Mouse (Mus musculus): ENCODE results near the gene Lmna. TPM values are rescaled to one million over a fixed set of nuclear protein-coding genes. Genes with fewer than 3 reads are reported as not detected.
A peak's percentile ranks its signal among the peaks of the same experiment; 100 is the strongest.

The Lmna gene
- polyA plus RNA-seq, 1 experiment: 51.4 TPM

DNA sequence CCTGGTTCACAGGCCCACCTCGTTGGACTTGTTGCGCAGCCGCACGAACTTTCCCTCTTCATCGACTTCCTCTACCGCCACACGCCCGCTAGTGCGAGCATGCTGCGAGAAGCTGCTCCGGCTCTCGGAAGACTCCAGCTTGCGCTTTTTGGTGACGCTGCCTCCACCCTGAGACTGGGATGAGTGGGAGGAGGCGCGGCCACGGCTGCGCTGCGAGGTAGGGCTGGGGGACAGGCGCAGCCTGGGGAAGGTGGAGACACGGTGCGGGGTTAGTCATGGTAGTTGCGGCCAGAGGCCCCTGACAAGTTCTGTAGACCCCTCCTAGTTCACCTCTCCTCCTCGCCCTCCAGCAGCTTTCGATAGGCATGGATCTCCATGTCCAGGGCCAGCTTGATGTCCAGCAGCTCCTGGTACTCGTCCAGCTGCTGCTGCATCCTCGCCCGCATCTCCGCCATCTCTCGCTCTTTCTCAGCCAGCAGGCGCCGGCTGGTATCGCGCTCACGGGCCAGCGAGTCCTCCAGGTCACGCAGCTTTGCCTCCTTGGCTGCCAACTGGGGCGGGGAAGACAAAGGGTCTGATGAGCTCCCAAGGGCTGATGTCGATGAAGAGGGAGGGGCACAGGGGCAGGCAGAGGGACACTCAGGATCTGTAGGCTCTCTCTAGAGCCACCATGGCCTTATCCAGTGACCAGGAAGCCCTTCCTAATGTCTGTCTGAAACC is 25.0 kb downstream of the Lmna start:
- Histone ChIP-seq H3K4me3 (replicated peaks; ENCODE audit: insufficient read depth, low read depth, low read length) (no peak overlapping the region), H3K27ac (ENCODE audit: insufficient read depth, low read length) (no peak overlapping the region), H3K27me3 (ENCODE audit: control insufficient read depth, insufficient read depth, low read length) (no peaks in the 10 kb centered on the region), H3K4me1 (ENCODE audit: control insufficient read depth, insufficient read depth, low read length) (0 out of 2 replicates have a peak, but pooled peaks cover 3% of the 10 kb centered on the region)
- DNase-seq: no peak
- TF ChIP-seq CTCF (IDR thresholded peaks at IDR 0.05; ENCODE audit: borderline replicate concordance, insufficient read depth, low read depth, low read length) (no peak), POLR2A (IDR thresholded peaks at IDR 0.05; ENCODE audit: borderline replicate concordance, insufficient read depth, low read length) (no peak)
- 56% methylated on average over 39 of the region's 39 CpGs for WGBS

DNA sequence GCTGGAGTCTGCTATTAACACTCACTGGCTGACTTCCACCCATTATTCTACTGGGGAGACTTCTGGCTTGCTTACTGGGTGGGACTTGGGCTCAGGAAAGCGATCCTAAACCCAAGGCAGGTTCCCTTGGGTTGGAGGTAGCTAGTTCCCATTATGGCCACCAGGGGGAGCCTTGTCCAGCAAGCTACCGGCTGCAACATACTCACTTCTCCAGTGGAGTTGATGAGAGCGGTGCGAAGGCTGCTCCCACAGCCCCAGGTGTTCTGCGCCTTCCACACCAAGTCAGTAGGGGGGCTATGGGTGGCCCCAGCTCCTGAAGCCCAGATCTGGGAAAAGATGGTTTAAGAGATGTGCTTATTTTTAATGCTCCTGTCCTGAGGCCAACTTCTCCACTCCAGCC is 26.1 kb downstream of the Lmna start:
- H3K27ac ChIP-seq (ENCODE audit: insufficient read depth, low read length): no peak overlapping the region
- 6% methylated on average over 5 of the region's 5 CpGs for WGBS

DNA sequence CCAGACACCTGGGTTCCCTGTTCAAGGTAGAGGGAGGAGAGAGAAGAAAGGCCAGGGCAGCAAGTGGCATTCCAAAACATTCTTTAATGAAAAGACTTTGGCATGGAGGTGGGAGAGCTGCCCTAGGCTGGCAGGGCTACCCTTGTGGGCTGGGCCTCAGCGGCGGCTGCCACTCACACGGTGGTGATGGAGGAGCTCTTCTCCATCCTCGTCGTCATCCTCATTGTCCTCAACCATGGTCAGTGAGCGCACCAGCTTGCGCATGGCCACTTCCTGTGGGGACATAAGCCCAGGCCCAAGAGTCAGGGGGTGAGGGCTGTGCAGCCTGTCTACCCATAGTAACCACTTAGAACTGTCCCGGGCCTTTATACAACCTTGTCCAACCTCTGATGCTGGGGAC is 26.6 kb downstream of the Lmna start:
- Histone ChIP-seq H3K27ac (ENCODE audit: insufficient read depth, low read length) (no peak overlapping the region), H3K4me3 (replicated peaks; ENCODE audit: insufficient read depth, low read depth, low read length) (no peak overlapping the region), H3K27me3 (ENCODE audit: control insufficient read depth, insufficient read depth, low read length) (no peaks in the 10 kb centered on the region), H3K4me1 (ENCODE audit: control insufficient read depth, insufficient read depth, low read length) (0 out of 2 replicates have a peak, but pooled peaks cover 3% of the 10 kb centered on the region)
- TF ChIP-seq CTCF (IDR thresholded peaks at IDR 0.05; ENCODE audit: borderline replicate concordance, insufficient read depth, low read depth, low read length) (no peak), POLR2A (IDR thresholded peaks at IDR 0.05; ENCODE audit: borderline replicate concordance, insufficient read depth, low read length) (no peak)
- no peak for DNase-seq
- 61% methylated on average over 8 of the region's 8 CpGs for WGBS

More for the DNA sequence above, 26.1 kb downstream of the Lmna start:
- Histone ChIP-seq H3K4me1 (ENCODE audit: control insufficient read depth, insufficient read depth, low read length) (0 out of 2 replicates have a peak, but pooled peaks cover 3% of the 10 kb centered on the region), H3K27me3 (ENCODE audit: control insufficient read depth, insufficient read depth, low read length) (no peaks in the 10 kb centered on the region), H3K4me3 (replicated peaks; ENCODE audit: insufficient read depth, low read depth, low read length) (no peak overlapping the region)
- TF ChIP-seq POLR2A (IDR thresholded peaks at IDR 0.05; ENCODE audit: borderline replicate concordance, insufficient read depth, low read length): no peak
- peak; percentile 93 for TF ChIP-seq CTCF (IDR thresholded peaks at IDR 0.05; ENCODE audit: borderline replicate concordance, insufficient read depth, low read depth, low read length)
- peak; percentile 65 to 82 for DNase-seq

DNA sequence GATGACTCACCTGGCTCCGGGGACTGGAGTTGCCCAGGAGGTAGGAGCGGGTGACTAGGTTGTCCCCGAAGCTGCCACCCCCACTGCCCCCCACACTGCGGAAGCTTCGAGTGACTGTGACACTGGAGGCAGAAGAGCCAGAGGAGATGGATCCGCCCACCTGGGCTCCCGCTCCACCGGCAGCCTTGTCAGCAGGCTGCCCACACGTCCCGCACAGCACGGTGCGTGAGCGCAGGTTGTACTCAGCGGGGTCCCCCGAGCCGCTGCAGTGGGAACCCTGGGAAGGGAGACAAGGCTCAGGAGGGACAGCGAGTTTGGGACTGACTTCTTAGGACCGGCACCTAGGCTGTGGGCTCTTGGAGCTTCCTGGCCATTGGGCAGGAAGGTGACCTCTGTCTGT is 27.4 kb downstream of the Lmna start:
- H3K27ac ChIP-seq (ENCODE audit: insufficient read depth, low read length): no peak overlapping the region
- no peaks in the 10 kb centered on the region for H3K27me3 ChIP-seq (ENCODE audit: control insufficient read depth, insufficient read depth, low read length)
- DNase-seq: no peak
- WGBS: 23% methylated on average over 18 of the region's 18 CpGs
- H3K4me3 ChIP-seq (replicated peaks; ENCODE audit: insufficient read depth, low read depth, low read length): no peak overlapping the region
- peaks cover 3% of the 10 kb centered on the region; the same call in 1 of the 2 replicates for H3K4me1 ChIP-seq (ENCODE audit: control insufficient read depth, insufficient read depth, low read length)
- TF ChIP-seq POLR2A (IDR thresholded peaks at IDR 0.05; ENCODE audit: borderline replicate concordance, insufficient read depth, low read length) (no peak), CTCF (IDR thresholded peaks at IDR 0.05; ENCODE audit: borderline replicate concordance, insufficient read depth, low read depth, low read length) (no peak)

DNA sequence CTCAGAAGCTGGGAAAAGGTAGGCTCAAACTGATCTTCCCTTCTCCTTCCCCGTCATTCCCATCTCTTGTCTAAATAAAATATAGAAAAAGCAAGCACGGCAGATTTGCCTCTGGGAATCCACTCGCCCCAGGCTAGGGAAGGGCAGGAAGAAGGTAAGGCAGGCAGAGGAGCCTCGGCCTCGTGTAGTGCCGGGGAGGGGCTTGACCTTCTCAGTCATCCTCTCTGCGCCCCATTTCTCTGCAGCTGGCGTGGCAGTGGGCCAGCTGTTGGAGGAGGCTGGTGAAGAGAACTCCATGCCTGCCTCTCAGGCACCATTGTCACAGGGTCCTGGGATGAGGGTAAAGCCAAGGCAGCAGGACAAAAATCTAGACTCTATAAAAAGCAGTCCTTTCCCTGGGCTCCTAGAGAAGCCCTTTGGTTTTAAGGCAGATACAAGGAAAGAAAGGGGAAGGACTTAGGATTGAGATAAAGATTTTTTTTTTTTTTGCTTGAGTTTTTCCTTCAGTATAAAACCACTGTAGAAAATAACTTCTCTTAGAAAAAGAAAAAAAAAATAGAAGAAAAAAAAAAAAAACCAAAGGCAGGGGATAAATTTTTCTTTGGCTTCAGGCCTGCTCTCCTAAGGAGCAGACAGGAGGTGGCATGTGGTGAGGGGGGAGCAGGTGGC is 28.2 kb downstream of the Lmna start:
- WGBS: 49% methylated on average over 8 of the region's 8 CpGs
- H3K4me1 ChIP-seq (ENCODE audit: control insufficient read depth, insufficient read depth, low read length): peaks cover 3% of the 10 kb centered on the region; the same call in 1 of the 2 replicates
- no peak overlapping the region for H3K27ac ChIP-seq (ENCODE audit: insufficient read depth, low read length)
- TF ChIP-seq POLR2A (IDR thresholded peaks at IDR 0.05; ENCODE audit: borderline replicate concordance, insufficient read depth, low read length) (no peak), CTCF (IDR thresholded peaks at IDR 0.05; ENCODE audit: borderline replicate concordance, insufficient read depth, low read depth, low read length) (no peak)
- no peaks in the 10 kb centered on the region for H3K27me3 ChIP-seq (ENCODE audit: control insufficient read depth, insufficient read depth, low read length)
- H3K4me3 ChIP-seq (replicated peaks; ENCODE audit: insufficient read depth, low read depth, low read length): no peak overlapping the region
- DNase-seq: no peak

DNA sequence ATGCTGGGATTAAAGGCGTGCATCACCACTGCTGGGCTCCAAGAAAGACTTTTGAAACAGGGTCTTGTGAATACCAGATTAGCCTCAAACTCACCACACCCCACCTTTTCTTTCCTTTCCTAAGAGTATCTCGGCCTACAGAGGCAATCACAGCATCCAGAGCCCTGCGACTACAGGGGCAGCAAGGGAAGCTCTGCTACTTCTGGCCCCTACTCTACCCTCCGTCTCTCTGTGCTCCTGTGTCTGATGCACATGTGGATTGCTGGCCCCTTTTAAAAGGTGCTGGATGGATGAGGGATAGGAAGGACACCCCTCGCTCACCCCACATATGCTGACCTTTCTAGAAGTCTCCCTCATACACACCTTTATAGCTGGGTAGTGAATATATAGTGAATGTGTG is 29.1 kb downstream of the Lmna start:
- no peak for DNase-seq
- 90% methylated on average over 5 of the region's 5 CpGs for WGBS
- TF ChIP-seq POLR2A (IDR thresholded peaks at IDR 0.05; ENCODE audit: borderline replicate concordance, insufficient read depth, low read length) (no peak), CTCF (IDR thresholded peaks at IDR 0.05; ENCODE audit: borderline replicate concordance, insufficient read depth, low read depth, low read length) (no peak)
- Histone ChIP-seq H3K27ac (ENCODE audit: insufficient read depth, low read length) (no peak overlapping the region), H3K4me1 (ENCODE audit: control insufficient read depth, insufficient read depth, low read length) (peaks cover 3% of the 10 kb centered on the region; the same call in 1 of the 2 replicates), H3K27me3 (ENCODE audit: control insufficient read depth, insufficient read depth, low read length) (no peaks in the 10 kb centered on the region), H3K4me3 (replicated peaks; ENCODE audit: insufficient read depth, low read depth, low read length) (no peak overlapping the region)

DNA sequence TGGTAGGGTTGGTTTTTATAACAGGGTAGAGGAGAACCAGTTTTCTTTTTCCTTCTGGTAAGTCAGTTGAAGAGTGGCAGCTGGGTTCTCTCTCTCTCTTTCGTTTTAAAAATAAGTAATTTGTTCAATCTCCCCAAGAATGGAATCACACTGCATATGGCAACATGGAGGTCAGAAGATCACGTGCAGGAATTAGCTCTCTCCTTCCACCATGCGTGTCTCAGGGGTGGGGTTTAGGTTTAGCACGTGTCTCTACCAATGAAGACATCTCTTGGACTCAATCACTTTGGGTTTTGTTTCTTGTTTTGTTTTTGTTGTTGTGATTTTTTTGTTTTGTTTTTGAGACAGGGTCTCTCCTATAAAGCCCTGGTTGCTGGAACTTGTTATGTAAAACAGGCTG is 29.9 kb downstream of the Lmna start:
- no peak for DNase-seq
- 79% methylated on average over 4 of the region's 4 CpGs for WGBS
- peaks cover 3% of the 10 kb centered on the region; the same call in 1 of the 2 replicates for H3K4me1 ChIP-seq (ENCODE audit: control insufficient read depth, insufficient read depth, low read length)
- no peak for TF ChIP-seq CTCF (IDR thresholded peaks at IDR 0.05; ENCODE audit: borderline replicate concordance, insufficient read depth, low read depth, low read length)
- no peaks in the 10 kb centered on the region for H3K27me3 ChIP-seq (ENCODE audit: control insufficient read depth, insufficient read depth, low read length)
- H3K4me3 ChIP-seq (replicated peaks; ENCODE audit: insufficient read depth, low read depth, low read length): no peak overlapping the region
- H3K27ac ChIP-seq (ENCODE audit: insufficient read depth, low read length): no peak overlapping the region

DNA sequence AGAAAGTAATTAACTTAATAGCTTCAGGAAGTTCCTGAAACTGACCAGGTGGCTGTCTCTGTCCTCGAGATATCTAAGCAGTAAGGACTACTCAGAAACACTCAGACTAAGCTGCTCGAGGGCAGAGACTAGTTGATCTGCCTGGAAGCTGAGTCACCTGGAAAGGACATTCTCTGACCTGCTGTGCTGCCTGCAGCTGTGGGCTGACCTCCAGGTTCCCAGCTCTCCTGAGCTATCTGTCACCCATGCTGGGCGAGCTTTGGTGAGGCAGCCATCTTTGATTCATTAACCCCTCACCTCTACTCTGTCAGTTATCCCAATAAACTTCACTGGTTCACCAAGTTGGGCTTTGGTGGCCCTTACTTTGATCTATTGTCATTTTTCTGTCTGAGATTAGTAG is 30.6 kb downstream of the Lmna start:
- no peak for TF ChIP-seq POLR2A (IDR thresholded peaks at IDR 0.05; ENCODE audit: borderline replicate concordance, insufficient read depth, low read length)
- TF ChIP-seq CTCF (IDR thresholded peaks at IDR 0.05; ENCODE audit: borderline replicate concordance, insufficient read depth, low read depth, low read length): no peak
- peaks cover 3% of the 10 kb centered on the region; the same call in 1 of the 2 replicates for H3K4me1 ChIP-seq (ENCODE audit: control insufficient read depth, insufficient read depth, low read length)
- H3K4me3 ChIP-seq (replicated peaks; ENCODE audit: insufficient read depth, low read depth, low read length): no peak overlapping the region
- WGBS: 53% methylated on average over 3 of the region's 3 CpGs
- no peak overlapping the region for H3K27ac ChIP-seq (ENCODE audit: insufficient read depth, low read length)
- H3K27me3 ChIP-seq (ENCODE audit: control insufficient read depth, insufficient read depth, low read length): no peaks in the 10 kb centered on the region
- no peak for DNase-seq
